Mouse (Mus musculus) thymus, postnatal 10 days (tissue): ENCODE results near the gene Naa15.

Source experiments
- DNase-seq, 2 experiments: peaks; one replicate each; pipeline ENCODE4 v3.0.0; 2021; ENCODE audit warnings: low spot score in 2 of 2

Gene Naa15

GRCm38 (mm10) chr3:51511983-51512382, 97.0 kb downstream of the Naa15 start:
- no peak for DNase-seq

GRCm38 (mm10) chr3:51517467-51517866, 102.5 kb downstream of the Naa15 start:
- no peak for DNase-seq

- no peak for DNase-seq
These were observed 103.2 kb downstream of the Naa15 start for GRCm38 (mm10) chr3:51517878-51518762.

- no peak for DNase-seq
These were observed 103.8 kb downstream of the Naa15 start for GRCm38 (mm10) chr3:51518763-51519121.

- no peak for DNase-seq
These were observed 106.3 kb downstream of the Naa15 start for GRCm38 (mm10) chr3:51521262-51521661.

GRCm38 (mm10) chr3:51525186-51525785, 110.3 kb downstream of the Naa15 start:
- no peak for DNase-seq
